Comparison of ENCODE assay signal across 10 mouse cellular contexts in the genomic region with DNA sequence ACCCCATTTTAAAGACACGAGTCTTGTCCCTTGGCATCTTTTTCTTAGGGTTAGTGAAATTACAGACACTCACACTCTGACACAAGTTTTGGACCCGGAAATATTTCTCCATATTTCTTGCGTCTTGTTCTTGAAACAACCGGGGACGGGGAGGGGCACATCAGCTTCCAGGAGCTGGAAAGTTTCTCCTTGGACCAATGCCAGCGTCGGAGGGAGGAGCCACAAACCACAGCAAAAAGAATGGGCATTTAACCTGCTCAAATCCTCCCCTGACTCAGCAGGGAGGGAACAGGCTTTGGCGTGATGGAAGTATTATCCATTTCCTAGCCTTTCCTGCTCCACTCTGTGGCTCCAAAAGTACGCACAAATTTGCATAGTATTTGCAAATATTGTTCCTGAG. TPM values are rescaled to one million over a fixed set of nuclear protein-coding genes. Genes with fewer than 3 reads are reported as not detected.
DNase-seq lines count a peak whose midpoint lies in the region; ATAC-seq lines count a peak whose summit lies in the region.
"Had no signal": no experiment of that assay in that cellular context is flagged by ENCODE, and none has a peak within 500 bp of the region (broad histone marks: within the 10 kb centered on the region; RNA-seq: fewer than 3 reads in every experiment).

No protein-coding gene starts in this region.

- 18% methylated on average over 9 of the region's 9 CpGs for WGBS in macrophage (ENCODE audit: missing documents)

- no peaks in the 10 kb centered on the region for H3K79me2 ChIP-seq in macrophage (ENCODE audit: inconsistent target)

- no peaks in the 10 kb centered on the region for H3K36me3 ChIP-seq in macrophage (ENCODE audit: inconsistent target)
- H3K36me3 ChIP-seq: forebrain, embryonic 10.5 days; limb, embryonic 13.5 days had no signal

- intact Hi-C loops in left cerebral cortex, postnatal 4 days (cut with DNase I): no loop called here
- intact Hi-C loops in left cerebral cortex, postnatal 14 days (cut with DNase I): no loop called here

- H3K4me3 ChIP-seq in macrophage (ENCODE audit: inconsistent target): no peak overlapping the region
- H3K4me3 ChIP-seq: forebrain, embryonic 10.5 days; limb, embryonic 13.5 days had no signal

- peak; percentile 4 for DNase-seq in left cerebral cortex, postnatal 4 days
- DNase-seq in left cerebral cortex, postnatal 14 days (ENCODE audit: low spot score in 2 of 2): no peak
- peak; percentile 77 for DNase-seq in adrenal gland, adult 2 months
- DNase-seq in embryo, embryonic 11 days: no peak

- peak; percentile 40 to 64; a peak in 2 of 4 replicates for ATAC-seq in hematopoietic stem cell, adult 5-6 weeks (replicated peaks in 1 of 2; ENCODE audit: insufficient read depth in 1 of 2, low FRiP score in 2 of 2, low TSS enrichment in 1 of 2, low read depth in 1 of 2, poor library complexity in 2 of 2, severe bottlenecking in 2 of 2)
- no peak for ATAC-seq in activated CD4-positive, CD25-positive, alpha-beta regulatory T cell, adult 4 months
- ATAC-seq in erythroblast, adult 5-6 weeks (replicated peaks; ENCODE audit: low FRiP score, poor library complexity, severe bottlenecking): no peak

- peak overlapping the region; percentile 91; the same call in 1 of the 2 replicates for H3K27ac ChIP-seq in macrophage
- H3K27ac ChIP-seq: forebrain, embryonic 10.5 days; limb, embryonic 13.5 days had no signal

RNA-seq across cellular contexts. Expression of gene Susd1, which starts 19.5 kb away (rescaled TPM):
- 1 to 10 TPM; 6.0 to 6.4 TPM for total RNA-seq in left cerebral cortex, postnatal 4 days (2021)
- 1 to 10 TPM; 8.2 to 9.3 TPM for total RNA-seq in left cerebral cortex, postnatal 14 days (2021)
- total RNA-seq in adrenal gland, adult 2 months (2021): 1 to 10 TPM; 2.8 to 3.4 TPM
- polyA plus RNA-seq in adrenal gland, adult 2 months (2012; rRNA removed): 0.96 and 1.7 TPM in 2 replicates
- 130 and 131 TPM in 2 replicates for total RNA-seq in hematopoietic stem cell, adult 5-6 weeks (2017)
- total RNA-seq in macrophage (2018; cell fraction: chromatin; rRNA removed): 10 to 100 TPM; 15.2 to 52.3 (median 33.6) TPM
- 10 to 100 TPM; 11.5 to 16.3 (median 13.2) TPM for total RNA-seq in macrophage (2018; cell fraction: cytosol; rRNA removed)
- 10 to 100 TPM; 20.6 to 50.5 (median 30.7) TPM for total RNA-seq in macrophage (2018; cell fraction: nucleus; rRNA removed)
- 10.8 to 18.9 TPM (median 18.4 TPM) in 3 replicates for polyA plus RNA-seq in macrophage (2018)
- 1 to 10 TPM; 1.0 to 3.0 TPM for polyA plus RNA-seq in activated CD4-positive, CD25-positive, alpha-beta regulatory T cell, adult 4 months (2017; shearing (Covaris generic))
- 14.6 and 19.4 TPM in 2 replicates for total RNA-seq in erythroblast, adult 5-6 weeks (2015; ENCODE audit: low replicate concordance)
- 22.6 and 23.5 TPM in 2 replicates for total RNA-seq in erythroblast, adult 5-6 weeks (2017; ENCODE audit: low replicate concordance)

Comparison
In these comparisons a context has a peak if more than half of its experiments do, and no peak if none do; other contexts are left out.
1. DNase-seq: peak in left cerebral cortex, postnatal 4 days (single experiment) and adrenal gland, adult 2 months (single experiment); none in left cerebral cortex, postnatal 14 days (0 of 2) and embryo, embryonic 11 days (single experiment).
2. ATAC-seq: peak in hematopoietic stem cell, adult 5-6 weeks (2 of 2); none in activated CD4-positive, CD25-positive, alpha-beta regulatory T cell, adult 4 months (single experiment) and erythroblast, adult 5-6 weeks (single experiment).